Mouse (Mus musculus): ENCODE results near the gene Sh3tc1. TPM values are rescaled to one million over a fixed set of nuclear protein-coding genes. Genes with fewer than 3 reads are reported as not detected.

The Sh3tc1 gene
- polyA plus RNA-seq, 1 experiment from 2014 or later: 3.8 TPM

GRCm38 (mm10) chr5:35729844-35730243 lies 9.9 kb downstream of the Sh3tc1 start:
- 0 out of 2 replicates have a peak, but pooled peaks cover 2% of the 10 kb centered on the region for H3K27me3 ChIP-seq (replicated peaks)
- no peak overlapping the region for H3K4me2 ChIP-seq
- WGBS (ENCODE audit: insufficient replicate concordance): 56% methylated on average over 3 of the region's 3 CpGs
- no peaks in the 10 kb centered on the region for H3K9me3 ChIP-seq (replicated peaks)
- H3K4me3 ChIP-seq: no peak overlapping the region
- peaks cover 11% of the 10 kb centered on the region for H3K4me1 ChIP-seq
- no peaks in the 10 kb centered on the region for H3K36me3 ChIP-seq
- no peak overlapping the region for H3K9ac ChIP-seq
- ATAC-seq: peak; percentile 11; the same call in 1 of the 2 replicates
- peak overlapping the region; percentile 61; the same call in 1 of the 2 replicates for H3K27ac ChIP-seq

- peak; percentile 69 for ATAC-seq
- no peaks in the 10 kb centered on the region for H3K9me3 ChIP-seq (replicated peaks)
- WGBS (ENCODE audit: insufficient replicate concordance): 14% methylated on average over 11 of the region's 11 CpGs
- no peaks in the 10 kb centered on the region for H3K36me3 ChIP-seq
- 0 out of 2 replicates have a peak overlapping the region, but pooled peaks have one; percentile 36 for H3K9ac ChIP-seq
- no peaks in the 10 kb centered on the region for H3K27me3 ChIP-seq (replicated peaks)
- H3K4me2 ChIP-seq: peak overlapping the region; percentile 41
- peak overlapping the region; percentile 61 for H3K27ac ChIP-seq
- H3K4me1 ChIP-seq: peaks cover 11% of the 10 kb centered on the region
- H3K4me3 ChIP-seq: peak overlapping the region; percentile 25
These were observed 10.8 kb downstream of the Sh3tc1 start for GRCm38 (mm10) chr5:35728957-35729460.

GRCm38 (mm10) chr5:35728344-35728956 lies 11.3 kb downstream of the Sh3tc1 start:
- Histone ChIP-seq H3K4me2 (peak overlapping the region; percentile 41), H3K4me1 (peaks cover 11% of the 10 kb centered on the region), H3K9me3 (replicated peaks) (no peaks in the 10 kb centered on the region), H3K27me3 (replicated peaks) (no peaks in the 10 kb centered on the region), H3K36me3 (no peaks in the 10 kb centered on the region), H3K27ac (peak overlapping the region; percentile 61; the same call in 1 of the 2 replicates), H3K9ac (peak overlapping the region; percentile 36; the same call in 1 of the 2 replicates), H3K4me3 (peak overlapping the region; percentile 25)
- ATAC-seq: no peak; the same call in 1 of the 2 replicates
- WGBS (ENCODE audit: insufficient replicate concordance): 51% methylated on average over 12 of the region's 12 CpGs

- no peak overlapping the region for H3K4me3 ChIP-seq
- no peak for ATAC-seq
- peak overlapping the region; percentile 41; the same call in 1 of the 2 replicates for H3K4me2 ChIP-seq
- no peaks in the 10 kb centered on the region for H3K9me3 ChIP-seq (replicated peaks)
- no peaks in the 10 kb centered on the region for H3K27me3 ChIP-seq (replicated peaks)
- H3K4me1 ChIP-seq: peaks cover 21% of the 10 kb centered on the region
- 81% methylated on average over 5 of the region's 5 CpGs for WGBS (ENCODE audit: insufficient replicate concordance)
- no peak overlapping the region for H3K9ac ChIP-seq
- H3K36me3 ChIP-seq: no peaks in the 10 kb centered on the region
- no peak overlapping the region for H3K27ac ChIP-seq
These were observed 12.3 kb downstream of the Sh3tc1 start for GRCm38 (mm10) chr5:35727447-35727846.

- ATAC-seq: no peak
- H3K4me1 ChIP-seq: peaks cover 22% of the 10 kb centered on the region
- H3K36me3 ChIP-seq: no peaks in the 10 kb centered on the region
- H3K27ac ChIP-seq: no peak overlapping the region
- no peaks in the 10 kb centered on the region for H3K9me3 ChIP-seq (replicated peaks)
- H3K9ac ChIP-seq: no peak overlapping the region
- no peak overlapping the region for H3K4me2 ChIP-seq
- H3K4me3 ChIP-seq: no peak overlapping the region
- WGBS (ENCODE audit: insufficient replicate concordance): 57% methylated on average over 3 of the region's 3 CpGs
- H3K27me3 ChIP-seq (replicated peaks): no peaks in the 10 kb centered on the region
These were observed 13.9 kb downstream of the Sh3tc1 start for GRCm38 (mm10) chr5:35725840-35726239.

GRCm38 (mm10) chr5:35723900-35724299 lies 15.9 kb downstream of the Sh3tc1 start:
- Histone ChIP-seq H3K4me1 (peaks cover 13% of the 10 kb centered on the region), H3K4me3 (no peak overlapping the region), H3K27ac (no peak overlapping the region), H3K9me3 (replicated peaks) (no peaks in the 10 kb centered on the region), H3K36me3 (no peaks in the 10 kb centered on the region), H3K4me2 (no peak overlapping the region), H3K9ac (no peak overlapping the region), H3K27me3 (replicated peaks) (no peaks in the 10 kb centered on the region)
- ATAC-seq: no peak
- WGBS (ENCODE audit: insufficient replicate concordance): 61% methylated on average over 5 of the region's 5 CpGs

- 3% methylated on average over 2 of the region's 2 CpGs for WGBS (ENCODE audit: insufficient replicate concordance)
- no peaks in the 10 kb centered on the region for H3K36me3 ChIP-seq
- no peak overlapping the region for H3K4me3 ChIP-seq
- H3K9me3 ChIP-seq (replicated peaks): no peaks in the 10 kb centered on the region
- 0 out of 2 replicates have a peak, but pooled peaks have one; percentile 40 for ATAC-seq
- no peaks in the 10 kb centered on the region for H3K27me3 ChIP-seq (replicated peaks)
- peak overlapping the region; percentile 34; the same call in 1 of the 2 replicates for H3K27ac ChIP-seq
- H3K4me2 ChIP-seq: no peak overlapping the region
- H3K4me1 ChIP-seq: peaks cover 11% of the 10 kb centered on the region
- no peak overlapping the region for H3K9ac ChIP-seq
These were observed 17.1 kb downstream of the Sh3tc1 start for GRCm38 (mm10) chr5:35722654-35723053.

- Histone ChIP-seq H3K4me2 (no peak overlapping the region), H3K9me3 (replicated peaks) (no peaks in the 10 kb centered on the region), H3K27me3 (replicated peaks) (no peaks in the 10 kb centered on the region), H3K4me1 (peaks cover 11% of the 10 kb centered on the region), H3K27ac (no peak overlapping the region), H3K9ac (no peak overlapping the region), H3K4me3 (no peak overlapping the region), H3K36me3 (no peaks in the 10 kb centered on the region)
- no peak for ATAC-seq
- 74% methylated on average over 2 of the region's 2 CpGs for WGBS (ENCODE audit: insufficient replicate concordance)
These were observed 17.9 kb downstream of the Sh3tc1 start for GRCm38 (mm10) chr5:35721933-35722332.

- no peaks in the 10 kb centered on the region for H3K36me3 ChIP-seq
- no peak overlapping the region for H3K4me3 ChIP-seq
- H3K4me2 ChIP-seq: no peak overlapping the region
- ATAC-seq: no peak
- H3K4me1 ChIP-seq: peaks cover 11% of the 10 kb centered on the region
- no peaks in the 10 kb centered on the region for H3K27me3 ChIP-seq (replicated peaks)
- H3K27ac ChIP-seq: no peak overlapping the region
- H3K9me3 ChIP-seq (replicated peaks): no peaks in the 10 kb centered on the region
- H3K9ac ChIP-seq: no peak overlapping the region
- WGBS (ENCODE audit: insufficient replicate concordance): 42% methylated on average over 1 of the region's 1 CpGs
These were observed 19.9 kb downstream of the Sh3tc1 start for GRCm38 (mm10) chr5:35719880-35720279.

GRCm38 (mm10) chr5:35719343-35719742 lies 20.4 kb downstream of the Sh3tc1 start:
- Histone ChIP-seq H3K27ac (no peak overlapping the region), H3K4me1 (peaks cover 11% of the 10 kb centered on the region), H3K4me2 (no peak overlapping the region), H3K9ac (no peak overlapping the region), H3K27me3 (replicated peaks) (no peaks in the 10 kb centered on the region), H3K4me3 (no peak overlapping the region), H3K9me3 (replicated peaks) (no peaks in the 10 kb centered on the region), H3K36me3 (no peaks in the 10 kb centered on the region)
- ATAC-seq: no peak

- Histone ChIP-seq H3K27ac (no peak overlapping the region), H3K4me2 (no peak overlapping the region), H3K4me1 (peaks cover 11% of the 10 kb centered on the region), H3K36me3 (no peaks in the 10 kb centered on the region), H3K27me3 (replicated peaks) (no peaks in the 10 kb centered on the region), H3K9me3 (replicated peaks) (no peaks in the 10 kb centered on the region), H3K9ac (no peak overlapping the region), H3K4me3 (no peak overlapping the region)
- ATAC-seq: no peak
- 68% methylated on average over 11 of the region's 11 CpGs for WGBS (ENCODE audit: insufficient replicate concordance)
These were observed 21.0 kb downstream of the Sh3tc1 start for GRCm38 (mm10) chr5:35718817-35719216.

- Histone ChIP-seq H3K36me3 (no peaks in the 10 kb centered on the region), H3K4me2 (no peak overlapping the region), H3K4me3 (no peak overlapping the region), H3K9ac (no peak overlapping the region), H3K4me1 (peaks cover 6% of the 10 kb centered on the region), H3K27me3 (replicated peaks) (no peaks in the 10 kb centered on the region), H3K27ac (no peak overlapping the region), H3K9me3 (replicated peaks) (no peaks in the 10 kb centered on the region)
- WGBS (ENCODE audit: insufficient replicate concordance): 47% methylated on average over 4 of the region's 4 CpGs
- ATAC-seq: no peak
These were observed 21.8 kb downstream of the Sh3tc1 start for GRCm38 (mm10) chr5:35717946-35718345.
